Mouse (Mus musculus) lung, embryonic 16.5 days (tissue): ENCODE results near the gene Hectd3. TPM values are rescaled to one million over a fixed set of nuclear protein-coding genes. Genes with fewer than 3 reads are reported as not detected.

Experiments used
- ATAC-seq: fragments of 200-750 bp; cut with Nextera tagmentation; 2 replicates; pipeline ENCODE4 v1.8.0; 2017; ENCODE audit warnings: low read depth, mild to moderate bottlenecking, moderate library complexity
- H3K27ac ChIP-seq: fragments of 300-500 bp; sonication (generic); 2 replicates; pipeline ENCODE4 v1.5.1; 2014; ENCODE audit warnings: mild to moderate bottlenecking, control low read depth, low read length
- H3K27me3 ChIP-seq: fragments of 300-500 bp; sonication (generic); 2 replicates; pipeline ENCODE4 v1.6.1; 2014; ENCODE audit warnings: low read depth, low read length, mixed read lengths; ENCODE audit not compliant: control insufficient read depth, insufficient read depth
- H3K36me3 ChIP-seq: fragments of 300-500 bp; sonication (generic); 2 replicates; pipeline ENCODE4 v1.6.1; 2014; ENCODE audit warnings: low read length; ENCODE audit not compliant: control insufficient read depth, insufficient read depth
- H3K4me1 ChIP-seq: fragments of 300-500 bp; sonication (generic); replicated peaks from 2 replicates; pipeline ENCODE4 v1.6.1; 2014; ENCODE audit warnings: low read length, mixed read lengths; ENCODE audit not compliant: control insufficient read depth, insufficient read depth
- H3K4me2 ChIP-seq: fragments of 300-500 bp; sonication (generic); 2 replicates; pipeline ENCODE4 v1.6.1; 2014; ENCODE audit warnings: low read depth, low read length, control low read depth
- H3K4me3 ChIP-seq: fragments of 300-500 bp; sonication (generic); 2 replicates; pipeline ENCODE4 v1.5.1; 2014; ENCODE audit warnings: mild to moderate bottlenecking, low read length, control low read depth
- H3K9ac ChIP-seq: fragments of 300-500 bp; sonication (generic); 2 replicates; pipeline ENCODE4 v1.6.1; 2014; ENCODE audit warnings: low read length, control low read depth
- H3K9me3 ChIP-seq: fragments of 300-500 bp; sonication (generic); 2 replicates; pipeline ENCODE4 v1.6.1; 2016; ENCODE audit warnings: low read length; ENCODE audit not compliant: control insufficient read depth
- WGBS: fragments of 180-500 bp; shearing (Covaris S2); extraction: QIAGEN DNeasy Blood & Tissue Kit; methylation state at CpG from one replicate; pipeline ENCODE4 v1.1.7; 2014; 5-methylcytosine and 5-hydroxymethylcytosine counted together
- polyA plus RNA-seq: library from polyadenylated mRNA; unstranded; fragments of >200 nt; fragmentation: Nextera tagmentation; extraction: Ambion mirVana; gene quantifications from 2 replicates; pipeline ENCODE4 v1.2.1, GENCODE M21; 2015

Gene Hectd3
- polyA plus RNA-seq, 1 experiment from 2014 or later: 8.0 TPM

DNA sequence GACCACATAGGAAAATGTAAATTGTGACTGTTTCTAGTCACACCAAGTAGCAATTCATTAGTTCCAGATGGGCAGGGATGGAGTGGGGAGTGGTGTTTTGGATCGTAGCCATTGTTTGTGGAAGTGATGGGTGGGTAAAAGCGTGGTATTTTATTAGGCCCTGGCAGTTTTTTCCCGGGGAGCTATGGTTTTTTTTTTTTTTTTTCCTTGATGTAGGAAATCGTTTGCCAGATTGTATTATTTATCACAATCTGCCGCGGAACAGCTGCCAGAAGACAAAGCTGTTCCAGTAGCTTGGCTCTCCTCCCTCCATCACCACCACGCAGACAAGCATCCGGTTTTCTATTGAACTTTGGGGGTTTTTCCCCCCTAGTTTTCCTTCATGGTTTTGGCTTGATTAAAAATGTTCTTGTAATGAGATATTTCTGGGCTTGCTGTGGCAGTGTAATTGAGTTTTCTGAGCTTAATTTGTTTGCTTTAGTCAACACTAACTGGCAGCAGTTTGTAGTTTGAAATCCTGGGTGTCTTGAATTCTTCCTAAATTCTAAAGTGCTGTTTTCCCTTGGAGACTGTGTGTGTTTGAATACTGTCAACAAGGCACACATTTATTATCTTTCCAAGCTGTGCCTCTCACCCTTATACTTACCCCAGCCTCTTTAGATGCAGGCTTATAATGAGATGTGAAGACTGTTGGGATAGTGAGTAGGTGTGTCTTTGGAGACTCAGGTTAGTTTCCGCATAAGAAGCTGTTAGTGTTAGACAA is 45.0 kb downstream of the Hectd3 start:
- peak overlapping the region; percentile 26; the same call in 1 of the 2 replicates for H3K4me2 ChIP-seq
- H3K4me1 ChIP-seq: peaks cover 22% of the 10 kb centered on the region
- 36% methylated on average over 9 of the region's 9 CpGs for WGBS
- H3K4me3 ChIP-seq: no peak overlapping the region
- peak; percentile 56 for ATAC-seq
- H3K36me3 ChIP-seq: peaks cover 3% of the 10 kb centered on the region; the same call in 1 of the 2 replicates
- H3K9me3 ChIP-seq: no peaks in the 10 kb centered on the region
- H3K27ac ChIP-seq: peak overlapping the region; percentile 62
- H3K27me3 ChIP-seq: no peaks in the 10 kb centered on the region
- H3K9ac ChIP-seq: no peak overlapping the region

DNA sequence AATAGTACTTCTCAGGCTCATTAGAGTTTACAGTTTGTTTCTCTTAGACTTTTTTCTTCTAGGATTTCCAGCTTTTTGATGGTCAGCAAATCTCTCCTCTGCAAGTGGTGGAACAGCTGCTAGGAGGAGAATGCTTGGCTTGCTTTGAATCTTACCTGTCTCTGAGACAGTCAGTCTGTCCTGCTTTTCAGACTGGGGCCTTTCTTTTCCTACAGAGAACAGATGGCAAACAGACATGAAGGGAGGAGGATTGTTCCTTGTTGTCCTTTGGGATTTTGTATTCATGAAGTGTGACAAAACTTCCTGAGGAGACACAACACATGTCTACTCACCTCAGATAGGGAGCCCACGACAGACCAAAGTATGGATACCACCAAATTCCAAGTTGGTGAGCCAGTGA is 45.7 kb downstream of the Hectd3 start:
- Histone ChIP-seq H3K4me3 (no peak overlapping the region), H3K9ac (no peak overlapping the region), H3K4me2 (peak overlapping the region; percentile 3; the same call in 1 of the 2 replicates), H3K36me3 (peaks cover 3% of the 10 kb centered on the region; the same call in 1 of the 2 replicates), H3K9me3 (no peaks in the 10 kb centered on the region), H3K27me3 (no peaks in the 10 kb centered on the region), H3K27ac (peak overlapping the region; percentile 62), H3K4me1 (peaks cover 22% of the 10 kb centered on the region)
- WGBS: 34% methylated on average over 1 of the region's 1 CpGs
- no peak for ATAC-seq

DNA sequence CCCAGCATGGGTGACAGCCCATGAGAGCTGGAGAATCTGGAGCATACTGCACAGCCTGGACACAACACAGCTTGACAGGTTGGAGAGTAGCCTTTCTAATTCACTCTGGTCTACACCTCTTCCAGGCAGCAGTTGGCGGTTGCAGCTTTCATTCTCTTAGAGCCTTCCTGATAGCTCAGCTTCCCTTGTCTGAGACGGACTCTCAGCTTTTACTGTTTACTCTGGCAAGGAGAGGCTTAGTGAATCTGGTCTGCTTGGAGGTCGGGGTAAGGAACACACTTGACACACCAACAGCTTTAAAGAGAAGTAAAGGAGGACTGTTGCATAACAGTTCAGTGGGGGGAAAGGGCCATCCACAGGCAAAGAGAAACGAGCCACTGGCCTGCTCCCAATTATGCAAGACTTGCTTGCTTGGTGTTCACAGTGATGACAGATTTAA is 46.2 kb downstream of the Hectd3 start:
- Histone ChIP-seq H3K4me1 (peaks cover 22% of the 10 kb centered on the region), H3K27me3 (no peaks in the 10 kb centered on the region), H3K4me2 (peak overlapping the region; percentile 3; the same call in 1 of the 2 replicates), H3K4me3 (no peak overlapping the region), H3K9ac (no peak overlapping the region), H3K27ac (peak overlapping the region; percentile 62), H3K9me3 (no peaks in the 10 kb centered on the region), H3K36me3 (peaks cover 3% of the 10 kb centered on the region; the same call in 1 of the 2 replicates)
- 23% methylated on average over 4 of the region's 4 CpGs for WGBS
- ATAC-seq: peak; percentile 88

DNA sequence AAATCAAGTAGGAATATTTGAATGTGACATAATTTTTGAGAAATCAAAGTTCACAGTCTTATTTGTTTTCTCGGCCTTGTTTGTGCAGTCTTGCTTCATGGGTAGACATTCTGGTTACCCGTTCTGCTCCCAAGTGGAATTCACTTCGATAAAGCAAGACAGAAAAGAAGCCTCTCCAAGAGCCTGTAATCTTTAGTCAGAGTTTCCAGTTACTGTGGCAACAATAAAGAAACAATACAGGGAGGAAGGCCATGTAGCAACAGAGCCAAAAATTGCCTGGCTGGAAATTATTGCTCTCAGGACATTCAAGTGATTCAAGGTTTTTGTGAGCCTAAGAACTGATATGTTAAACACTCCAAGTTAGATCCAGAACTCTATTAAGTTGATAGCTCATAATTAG is 53.7 kb downstream of the Hectd3 start:
- Histone ChIP-seq H3K9ac (no peak overlapping the region), H3K9me3 (no peaks in the 10 kb centered on the region), H3K27me3 (no peaks in the 10 kb centered on the region), H3K27ac (no peak overlapping the region), H3K4me3 (no peak overlapping the region), H3K36me3 (peaks cover 5% of the 10 kb centered on the region), H3K4me2 (no peak overlapping the region), H3K4me1 (no peaks in the 10 kb centered on the region)
- WGBS: 73% methylated on average over 3 of the region's 3 CpGs
- no peak for ATAC-seq

DNA sequence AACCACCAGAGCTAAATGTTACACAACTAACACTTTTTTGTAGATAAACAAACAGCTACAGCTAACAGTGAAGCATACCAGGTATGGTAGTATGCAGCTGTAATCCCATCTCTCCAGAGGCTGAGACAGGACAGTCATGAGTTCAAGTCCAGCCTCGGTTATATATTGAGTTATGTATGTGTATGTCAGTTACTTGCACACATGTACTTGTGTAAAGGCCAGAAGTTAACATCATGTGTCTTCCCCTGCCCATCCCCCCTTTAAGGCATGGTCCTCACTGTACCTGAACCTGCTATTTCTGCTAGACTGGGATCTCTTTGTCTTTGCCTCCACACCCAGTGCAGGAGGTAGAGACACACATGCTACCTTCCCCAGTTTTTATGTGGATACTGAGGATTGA is 54.4 kb downstream of the Hectd3 start:
- no peak overlapping the region for H3K4me2 ChIP-seq
- ATAC-seq: no peak
- H3K9ac ChIP-seq: no peak overlapping the region
- no peaks in the 10 kb centered on the region for H3K9me3 ChIP-seq
- WGBS: 100% methylated on average over 1 of the region's 1 CpGs
- H3K4me3 ChIP-seq: no peak overlapping the region
- H3K27me3 ChIP-seq: no peaks in the 10 kb centered on the region
- H3K36me3 ChIP-seq: peaks cover 5% of the 10 kb centered on the region
- H3K4me1 ChIP-seq: no peaks in the 10 kb centered on the region
- no peak overlapping the region for H3K27ac ChIP-seq

DNA sequence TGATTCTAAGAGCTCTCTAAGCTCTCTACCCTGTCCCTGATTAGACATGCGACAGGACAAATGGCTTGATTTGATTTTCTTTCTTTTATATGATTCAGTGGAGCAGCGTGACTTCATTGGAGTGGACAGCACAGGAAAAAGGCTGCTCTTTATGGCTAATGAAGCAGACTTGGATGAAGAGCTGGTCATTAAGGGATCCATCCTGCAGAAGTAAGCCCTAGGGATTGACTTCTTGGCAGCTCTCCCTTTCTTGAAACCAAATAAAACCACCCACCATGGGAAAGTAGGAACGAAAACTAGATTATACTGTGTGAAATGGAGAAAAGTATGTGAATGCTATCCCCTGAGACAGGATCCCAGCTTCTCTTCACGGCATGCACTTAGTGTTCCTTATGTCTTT is 57.5 kb downstream of the Hectd3 start:
- no peaks in the 10 kb centered on the region for H3K4me1 ChIP-seq
- no peaks in the 10 kb centered on the region for H3K9me3 ChIP-seq
- no peak overlapping the region for H3K4me2 ChIP-seq
- no peak overlapping the region for H3K9ac ChIP-seq
- no peak overlapping the region for H3K27ac ChIP-seq
- no peak for ATAC-seq
- peaks cover 3% of the 10 kb centered on the region; the same call in 1 of the 2 replicates for H3K36me3 ChIP-seq
- 78% methylated on average over 4 of the region's 4 CpGs for WGBS
- no peak overlapping the region for H3K4me3 ChIP-seq
- no peaks in the 10 kb centered on the region for H3K27me3 ChIP-seq

DNA sequence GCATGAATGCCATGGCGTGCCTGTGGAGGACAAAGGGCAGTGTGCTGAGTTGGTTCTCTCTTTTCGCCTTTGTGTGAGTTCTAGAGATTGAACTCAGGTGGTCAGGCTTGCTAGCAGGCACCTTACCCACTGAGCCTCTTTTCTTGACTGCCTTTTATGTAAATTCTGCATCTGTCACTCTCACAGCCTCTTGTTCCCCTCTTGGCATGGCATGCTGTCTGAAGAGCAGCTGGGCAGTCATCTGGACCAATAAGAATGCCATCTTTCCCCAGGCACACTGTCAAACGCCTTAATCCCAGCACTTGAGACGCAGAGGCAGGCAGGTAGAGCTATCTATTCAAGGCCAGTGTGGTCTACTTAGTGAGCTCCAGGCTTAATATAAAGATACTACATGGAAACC is 58.8 kb downstream of the Hectd3 start:
- H3K36me3 ChIP-seq: 0 out of 2 replicates have a peak, but pooled peaks cover 3% of the 10 kb centered on the region
- no peaks in the 10 kb centered on the region for H3K9me3 ChIP-seq
- no peak overlapping the region for H3K27ac ChIP-seq
- no peak overlapping the region for H3K9ac ChIP-seq
- ATAC-seq: no peak
- H3K4me1 ChIP-seq: no peaks in the 10 kb centered on the region
- 86% methylated on average over 4 of the region's 4 CpGs for WGBS
- no peak overlapping the region for H3K4me3 ChIP-seq
- no peak overlapping the region for H3K4me2 ChIP-seq
- no peaks in the 10 kb centered on the region for H3K27me3 ChIP-seq

Other genes with a start within 250 kb of the Hectd3 start
- gene Toe1, start 187.7 kb upstream of the Hectd3 start, polyA plus RNA-seq: 35.2 and 36.5 TPM in 2 replicates
- gene Mutyh, start 187.6 kb upstream of the Hectd3 start, polyA plus RNA-seq: 17.0 and 17.7 TPM in 2 replicates
- gene Hpdl, start 173.6 kb upstream of the Hectd3 start, polyA plus RNA-seq: 0.40 and 0.49 TPM in 2 replicates
- 0.40 and 0.70 TPM in 2 replicates for gene Zswim5, start 117.9 kb upstream of the Hectd3 start, polyA plus RNA-seq
- gene Urod, start 904 bp upstream of the Hectd3 start, polyA plus RNA-seq: 102 and 107 TPM in 2 replicates
- gene Eif2b3, start 24.1 kb downstream of the Hectd3 start, polyA plus RNA-seq: 27.8 and 29.7 TPM in 2 replicates
- gene Ptch2, start 100.8 kb downstream of the Hectd3 start, polyA plus RNA-seq: 5.3 and 5.7 TPM in 2 replicates
- 4.5 and 4.9 TPM in 2 replicates for gene Btbd19, start 130.4 kb downstream of the Hectd3 start, polyA plus RNA-seq
- gene Tctex1d4, start 131.5 kb downstream of the Hectd3 start, polyA plus RNA-seq: 3.6 and 5.1 TPM in 2 replicates
- gene Plk3, start 138.6 kb downstream of the Hectd3 start, polyA plus RNA-seq: 3.0 and 3.2 TPM in 2 replicates
- 858 and 904 TPM in 2 replicates for gene Rps8, start 160.9 kb downstream of the Hectd3 start, polyA plus RNA-seq
- 70.7 and 77.6 TPM in 2 replicates for gene Kif2c, start 187.3 kb downstream of the Hectd3 start, polyA plus RNA-seq